Mouse (Mus musculus): Measurements from ENCODE around the gene Gabpb1.

Gabpb1 gene

DNA sequence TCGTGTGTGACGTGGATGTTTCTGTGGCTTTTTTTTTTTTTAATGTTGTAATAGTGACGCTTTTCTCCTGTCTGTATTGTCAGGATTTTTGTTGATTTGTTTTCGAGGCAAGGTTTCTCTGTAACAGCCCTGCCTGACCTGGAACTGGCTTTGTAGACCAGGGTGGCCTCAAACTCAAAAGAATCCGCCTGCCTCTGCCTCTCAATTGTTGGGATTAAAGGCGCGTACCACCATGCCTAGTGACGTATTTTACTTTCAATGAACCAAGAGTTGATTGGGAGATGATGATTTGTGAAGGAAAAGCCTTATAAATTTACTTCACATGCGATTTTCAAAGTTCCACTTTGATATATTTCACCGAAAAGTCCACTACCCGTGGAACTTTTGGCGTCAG is at the start of gene Gabpb1:
Gene Gabpb1 (minus strand): TSS at position 216 of the 394 bp plus-strand sequence.
- no peak for DNase-seq

DNA sequence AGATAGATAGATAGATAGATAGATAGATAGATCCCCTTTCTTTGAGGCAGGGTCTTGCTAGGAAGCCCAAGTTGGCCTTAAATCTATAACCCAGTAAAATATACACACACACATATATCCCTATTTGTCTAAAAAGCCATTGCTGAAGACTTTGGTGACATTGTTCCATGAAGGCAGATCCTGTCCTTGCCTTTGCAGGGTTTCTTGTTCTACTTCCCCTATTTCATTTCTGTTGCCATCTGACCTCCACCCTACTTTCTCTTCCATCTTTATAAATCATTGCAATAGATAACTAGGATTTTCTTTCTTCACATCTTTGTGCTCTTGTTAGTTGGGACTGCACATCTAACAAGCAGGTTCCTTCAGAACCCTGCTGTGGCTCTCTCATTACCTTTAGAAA is 36.8 kb upstream of the Gabpb1 start:
- no peak for DNase-seq

- DNase-seq = peak; percentile 23
These were observed 36.4 kb upstream of the Gabpb1 start for GRCm38 (mm10) chr2:126712526-126712925.

DNA sequence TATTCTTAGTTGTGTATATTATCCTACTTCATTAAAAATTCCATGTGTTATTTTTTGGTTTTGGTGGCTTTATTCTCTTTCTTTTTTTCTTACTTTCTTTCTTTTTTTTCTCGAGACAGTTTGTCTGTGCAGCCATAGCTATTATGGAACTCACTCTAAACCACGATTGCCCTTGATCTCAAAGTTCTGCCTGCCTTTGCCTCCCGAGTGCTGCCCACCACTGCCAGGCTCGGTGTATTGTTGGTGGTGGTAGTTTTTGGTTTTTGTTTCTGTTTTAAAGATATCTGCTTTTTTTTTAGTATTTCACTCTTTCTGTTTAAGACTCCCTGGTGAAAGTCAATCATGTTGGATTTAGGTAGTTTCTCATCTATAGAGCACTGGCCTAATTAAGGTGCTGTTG is 32.2 kb upstream of the Gabpb1 start:
- no peak for DNase-seq

- no peak for DNase-seq
These were observed 31.3 kb upstream of the Gabpb1 start for GRCm38 (mm10) chr2:126707438-126707779.

GRCm38 (mm10) chr2:126706759-126707437 is 30.8 kb upstream of the Gabpb1 start, which contains the start of gene Usp8:
Usp8 (plus strand) TSS chr2:126707328.
- peak; percentile 98 for DNase-seq

GRCm38 (mm10) chr2:126695285-126695684 is 19.1 kb upstream of the Gabpb1 start:
- no peak for DNase-seq

DNA sequence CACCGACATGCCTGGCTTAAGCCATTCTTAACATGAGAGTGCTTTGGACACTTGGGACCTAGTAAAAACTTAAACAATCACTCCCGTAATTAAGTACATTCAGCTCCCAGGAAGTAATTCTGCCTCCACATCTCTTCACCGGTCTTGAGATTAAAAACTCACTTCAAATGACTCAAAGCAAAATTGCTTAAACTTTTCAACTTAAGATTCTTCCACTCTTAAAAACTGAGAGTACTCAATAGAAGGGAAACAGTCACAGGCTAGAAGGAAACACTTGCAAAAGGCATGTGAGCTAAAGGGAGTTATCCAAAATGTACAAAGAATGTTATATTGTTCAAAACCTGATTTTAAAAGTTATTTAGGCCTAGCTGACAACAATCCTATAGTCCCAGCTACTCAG is 15.2 kb upstream of the Gabpb1 start:
- no peak for DNase-seq

- no peak for DNase-seq
These were observed 6.8 kb upstream of the Gabpb1 start for GRCm38 (mm10) chr2:126682937-126683336.

- peak; percentile 37 for DNase-seq
These were observed 6.2 kb upstream of the Gabpb1 start for GRCm38 (mm10) chr2:126682333-126682732.

DNA sequence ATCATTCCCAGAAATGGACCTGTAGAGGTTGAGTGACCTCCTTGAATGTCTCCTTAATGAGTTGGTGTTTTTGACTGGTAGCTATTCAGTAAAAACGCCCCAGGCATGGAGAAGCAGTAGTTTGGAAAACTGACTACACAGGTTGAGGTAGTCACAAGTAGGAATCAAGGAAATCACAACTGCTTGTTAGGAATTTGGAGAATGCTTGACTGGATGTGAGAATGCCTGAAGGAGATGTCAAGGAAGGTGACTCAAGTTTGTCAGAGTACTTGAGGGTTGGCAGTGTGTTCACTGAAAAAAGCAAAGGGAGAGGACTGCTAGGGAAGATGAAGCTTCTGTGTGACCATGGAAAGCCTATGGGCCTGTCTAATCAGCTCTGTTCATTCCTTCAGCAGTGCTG is 1.2 kb upstream of the Gabpb1 start:
- no peak for DNase-seq

DNA sequence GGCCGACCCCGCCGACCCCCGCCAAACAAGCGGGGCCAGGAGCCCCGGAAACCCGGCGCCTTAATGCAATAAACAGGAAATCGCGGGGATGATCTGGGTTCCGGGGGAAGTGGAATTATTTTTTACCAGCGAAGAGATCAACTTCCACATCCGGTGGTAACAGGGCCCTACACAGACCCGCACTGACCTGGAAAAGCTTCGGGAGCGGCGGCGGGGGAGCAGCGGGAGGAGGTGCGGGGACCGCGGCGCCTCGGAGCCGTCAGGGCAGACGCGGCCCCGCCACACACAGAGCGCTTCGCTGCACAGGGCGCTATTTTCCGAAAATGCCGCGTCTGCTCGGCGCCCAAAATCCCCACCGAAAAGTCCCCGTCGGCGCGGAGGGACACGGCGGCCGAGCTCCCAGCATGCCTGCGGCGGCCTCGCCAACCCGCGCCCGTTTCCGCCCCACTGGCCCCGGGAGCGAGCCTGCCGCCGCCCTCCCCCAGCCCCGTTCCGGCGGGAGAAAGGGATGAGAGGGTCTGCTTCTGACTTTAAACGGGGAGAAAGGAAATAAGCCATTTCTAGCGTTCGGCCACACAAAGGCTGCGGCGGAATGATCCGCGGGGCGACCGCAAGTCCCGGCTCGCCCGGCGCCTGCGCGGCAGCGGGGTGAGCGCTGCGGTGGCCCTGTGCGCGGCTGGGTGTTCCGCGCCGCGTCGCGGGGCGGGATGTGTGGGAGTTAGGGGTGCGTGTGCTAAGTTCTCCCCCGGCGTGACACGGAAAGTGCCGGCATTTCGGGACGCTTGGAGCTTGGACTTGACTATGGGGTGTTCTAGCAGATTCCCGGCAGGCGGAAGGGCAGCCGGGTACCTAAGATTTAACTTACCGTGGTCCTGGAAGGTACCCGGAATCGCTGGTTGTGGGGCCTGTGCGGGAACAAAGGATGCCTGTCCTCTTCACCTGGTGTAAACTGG is 692 bp downstream of the Gabpb1 start:
- peak; percentile 92 for DNase-seq

DNA sequence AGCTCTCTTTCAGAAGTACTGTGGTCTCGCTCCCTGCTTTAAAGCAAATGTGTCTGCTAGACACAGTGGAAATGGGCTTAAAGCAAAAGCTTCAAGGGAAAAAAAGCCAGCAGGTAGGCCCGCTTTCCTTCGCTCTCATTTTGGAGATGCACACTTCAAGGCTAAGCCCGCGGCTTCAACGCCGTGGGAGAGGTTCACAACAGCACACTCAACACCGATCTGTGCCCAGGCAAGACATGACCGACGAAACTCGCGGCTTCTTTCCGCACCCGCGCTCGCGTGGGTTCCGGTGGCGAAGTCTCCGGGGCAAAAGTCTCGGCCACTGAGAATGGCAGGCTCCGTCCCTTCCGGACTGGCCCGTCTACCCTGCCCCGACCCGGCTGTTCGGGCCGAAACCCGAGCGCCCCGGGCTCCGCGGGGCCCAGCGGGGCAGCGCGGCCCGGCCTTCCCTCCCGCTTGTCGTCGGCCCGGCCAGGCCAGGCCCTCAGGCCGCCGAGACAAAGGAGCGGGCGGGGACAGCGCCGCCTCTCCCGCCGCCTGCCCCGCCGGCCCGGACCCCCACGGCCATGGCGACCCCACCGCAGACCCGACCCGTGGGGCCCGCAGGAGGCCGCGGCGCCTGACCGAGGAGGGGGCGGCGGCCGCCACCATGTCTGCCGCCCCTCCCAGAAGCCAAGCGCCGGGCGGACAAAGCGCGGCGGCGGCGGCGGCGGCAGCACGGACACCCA is 1.5 kb downstream of the Gabpb1 start:
- peak; percentile 59 for DNase-seq

DNA sequence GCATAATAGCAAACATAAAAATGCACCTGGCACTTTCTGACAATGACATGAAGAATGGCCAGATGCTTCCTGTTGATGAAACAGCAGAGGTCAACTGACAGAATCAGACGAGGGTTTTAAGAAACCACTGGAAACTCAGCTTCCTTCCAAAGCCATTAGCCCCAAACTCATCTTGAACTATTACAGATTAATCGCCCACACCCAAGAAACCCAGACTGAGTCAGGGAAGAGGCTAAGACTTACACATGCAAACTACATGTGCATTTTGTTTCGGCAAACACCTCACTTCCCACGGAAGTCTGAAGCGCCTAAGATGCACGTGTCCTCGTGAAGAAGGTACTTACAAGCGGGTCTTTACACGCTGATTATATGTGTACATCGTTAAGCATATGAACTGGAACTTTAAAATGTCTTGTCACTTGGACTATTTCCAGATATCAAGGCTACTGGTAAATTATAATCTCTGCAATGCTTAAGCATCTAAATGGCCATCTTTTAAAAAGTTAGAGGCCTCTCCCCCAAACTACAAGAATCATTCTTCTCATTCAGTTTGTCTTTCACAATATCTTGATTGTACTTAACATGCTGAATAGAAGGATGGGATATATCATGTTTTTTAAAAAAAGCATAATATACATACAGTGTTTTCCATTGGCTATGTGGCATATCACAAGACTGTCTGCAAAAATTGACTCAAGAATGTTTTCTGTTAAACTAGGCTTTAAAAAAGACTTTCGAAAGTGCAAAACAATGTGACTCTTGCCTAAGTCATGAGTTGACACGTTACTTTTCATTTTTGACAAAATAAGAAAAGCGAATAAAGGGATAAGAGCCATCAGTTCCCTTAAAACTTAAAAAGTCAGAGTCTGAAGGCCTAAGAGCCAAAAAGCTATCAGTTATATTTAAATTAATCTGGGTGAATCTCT is 2.6 kb downstream of the Gabpb1 start:
- DNase-seq = peak; percentile 27

DNA sequence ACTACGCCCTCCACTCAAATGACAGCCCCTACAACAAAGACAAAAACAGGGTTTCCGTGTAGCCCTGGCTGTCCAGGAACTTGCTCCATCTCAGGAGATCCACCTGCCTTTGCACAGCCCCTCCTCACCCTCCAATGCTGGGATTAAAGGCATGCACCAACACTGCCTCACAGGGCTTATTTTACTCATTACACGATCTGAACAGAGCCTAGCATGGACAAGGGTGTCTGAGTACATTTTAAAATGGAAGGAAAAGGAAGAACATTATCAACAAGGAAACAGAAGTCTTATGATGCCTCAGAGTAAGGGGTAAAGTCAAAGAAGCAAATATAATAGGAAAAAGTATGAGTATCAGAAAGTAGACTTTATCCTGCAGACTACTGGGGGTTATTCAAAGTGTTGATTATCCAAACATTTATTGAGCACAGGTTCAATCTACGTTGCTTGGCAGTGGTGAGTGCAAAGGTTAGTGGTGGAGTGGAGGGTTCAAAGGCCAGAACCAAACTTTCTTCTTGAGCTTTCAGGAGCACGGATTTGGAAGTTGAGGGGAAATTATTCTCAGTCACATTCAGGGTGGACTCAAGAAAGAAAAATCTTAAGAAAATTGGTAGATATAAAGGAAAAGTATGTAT is 7.4 kb downstream of the Gabpb1 start:
- DNase-seq = peak; percentile 37

DNA sequence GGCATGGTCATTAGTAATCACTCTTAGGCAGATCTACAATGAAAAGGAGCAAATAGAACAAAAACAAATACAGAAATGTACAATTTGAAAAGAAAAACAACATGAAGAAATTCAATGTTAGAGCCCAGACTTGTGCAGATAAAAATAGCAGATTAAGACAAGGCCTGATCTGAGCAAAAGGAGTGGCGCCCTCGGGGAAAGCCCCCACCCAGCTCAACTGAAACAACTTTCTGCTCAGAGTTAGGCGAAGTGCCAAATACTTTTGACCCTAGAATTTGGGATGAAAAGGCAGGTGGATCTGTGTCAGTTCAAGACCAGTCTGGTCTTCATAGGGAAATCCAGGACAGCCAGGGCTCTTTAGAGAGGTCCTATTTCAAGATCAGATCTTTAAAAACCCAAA is 10.2 kb downstream of the Gabpb1 start:
- no peak for DNase-seq

DNA sequence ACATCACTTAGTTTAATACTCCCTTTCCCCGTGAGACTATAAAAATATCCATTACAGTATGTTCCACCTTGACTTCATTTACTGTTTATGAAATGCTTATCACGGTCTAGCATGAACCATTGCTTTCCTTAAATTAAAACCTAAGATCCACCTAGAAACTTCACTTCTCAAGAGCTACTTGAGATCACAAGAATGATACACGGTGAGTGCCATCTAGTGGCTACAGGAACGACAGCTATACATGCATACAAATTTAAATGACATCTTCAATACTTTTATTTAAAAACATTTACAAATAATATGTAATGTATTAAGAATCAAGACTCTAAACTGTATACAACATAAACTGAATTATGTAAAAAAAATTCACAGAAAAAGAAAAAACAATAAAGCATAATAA is 12.7 kb downstream of the Gabpb1 start:
- DNase-seq = peak; percentile 62

- DNase-seq = peak; percentile 50
These were observed 23.2 kb downstream of the Gabpb1 start for GRCm38 (mm10) chr2:126652929-126653328.

DNA sequence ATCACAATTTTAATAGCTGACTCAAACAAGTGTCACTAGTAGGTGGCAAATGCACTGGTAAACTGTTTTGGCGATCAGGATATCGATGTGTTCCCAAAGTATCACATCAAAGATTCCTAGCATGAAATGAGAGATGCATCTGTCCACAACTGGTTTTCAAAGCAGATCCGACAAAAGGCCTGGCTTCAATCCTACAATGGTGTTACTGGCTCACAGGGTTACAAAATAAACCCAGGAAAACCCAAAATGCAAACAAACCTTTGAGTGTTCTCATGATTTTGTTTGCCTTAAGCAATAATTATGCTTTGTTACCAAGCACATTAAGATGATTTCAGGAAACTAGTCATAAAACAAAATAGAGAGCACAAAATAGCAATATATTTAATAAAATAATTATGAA is 28.4 kb downstream of the Gabpb1 start:
- no peak for DNase-seq

DNA sequence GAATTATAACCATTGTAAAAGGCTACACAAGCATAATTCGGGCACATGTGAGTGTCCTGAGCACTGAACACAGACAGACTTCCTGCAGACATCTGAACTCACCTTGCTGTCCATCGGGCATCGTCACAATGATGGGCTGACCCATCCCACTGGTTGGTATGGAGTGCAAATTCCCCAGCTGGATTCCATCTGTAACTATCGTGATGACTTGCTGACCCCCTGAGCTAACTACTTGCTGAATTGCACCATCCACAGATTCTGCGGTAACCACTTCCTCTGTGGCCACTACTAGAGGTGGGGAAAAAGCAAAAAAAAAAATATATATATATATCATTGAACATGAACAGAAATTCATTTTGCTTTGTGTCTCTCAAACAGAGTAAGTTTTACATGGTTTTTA is 29.7 kb downstream of the Gabpb1 start:
- DNase-seq = no peak

- DNase-seq = no peak
These were observed 31.4 kb downstream of the Gabpb1 start for GRCm38 (mm10) chr2:126644768-126645167.

DNA sequence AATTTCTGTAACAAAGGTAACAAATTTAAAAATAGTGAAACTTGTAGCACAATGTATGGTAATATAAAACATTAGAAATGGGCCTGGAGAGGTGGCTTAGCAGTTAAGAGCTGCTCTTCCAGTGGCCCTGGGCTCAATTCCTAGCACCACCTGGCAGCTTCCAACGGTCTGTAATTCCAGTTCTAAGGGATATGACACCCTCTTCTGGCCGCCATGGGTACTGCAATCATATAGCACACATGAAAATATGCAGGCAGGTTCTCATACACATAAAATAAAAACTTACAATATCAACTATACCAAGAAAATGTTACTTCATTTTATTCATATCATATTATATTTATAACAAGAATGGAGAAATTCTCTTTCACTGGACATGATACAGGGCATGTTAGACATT is 35.8 kb downstream of the Gabpb1 start:
- DNase-seq = no peak
